Mouse (Mus musculus) testis, adult 2 months (tissue): ENCODE measurements around the gene Mia.
A peak's percentile ranks its signal among the peaks of the same experiment; 100 is the strongest.

ENCODE experiments used
- CTCF ChIP-seq: fragments of 200-500 bp; IDR thresholded peaks from 2 replicates; pipeline ENCODE4 v1.5.1; 2012; ENCODE audit warnings: low read depth, mild to moderate bottlenecking, inconsistent platforms, low read length, moderate library complexity; ENCODE audit not compliant: control insufficient read depth, insufficient read depth, insufficient replicate concordance
- POLR2A ChIP-seq: fragments of 200-500 bp; IDR thresholded peaks from 2 replicates; pipeline ENCODE4 v1.6.1; 2012; ENCODE audit warnings: low read depth, mild to moderate bottlenecking, inconsistent platforms, low read length, moderate library complexity; ENCODE audit not compliant: control insufficient read depth

- no peak for TF ChIP-seq POLR2A
- TF ChIP-seq CTCF, result peak; percentile 17; the same call in 1 of the 2 replicates
These were observed 8.4 kb upstream of the Mia start for GRCm38 (mm10) chr7:27189271-27189931.
